Mouse (Mus musculus) intestine, embryonic 15.5 days (tissue): ENCODE measurements around the gene Exoc6b. TPM values are rescaled to one million over a fixed set of nuclear protein-coding genes. Genes with fewer than 3 reads are reported as not detected.
A peak's percentile ranks its signal among the peaks of the same experiment; 100 is the strongest.

Source experiments
- ATAC-seq: fragments of 200-750 bp; cut with Nextera tagmentation; 2 replicates; pipeline ENCODE4 v1.8.0; 2017; ENCODE audit warnings: moderate TSS enrichment, moderate library complexity
- H3K27ac ChIP-seq: fragments of 300-500 bp; sonication (generic); 2 replicates; pipeline ENCODE4 v1.5.1; 2015; ENCODE audit warnings: mild to moderate bottlenecking, inconsistent platforms
- H3K27me3 ChIP-seq: fragments of 300-500 bp; sonication (generic); replicated peaks from 2 replicates; pipeline ENCODE4 v1.6.1; 2015; ENCODE audit warnings: inconsistent platforms
- H3K36me3 ChIP-seq: fragments of 300-500 bp; sonication (generic); 2 replicates; pipeline ENCODE4 v1.6.1; 2015; ENCODE audit warnings: inconsistent platforms
- H3K4me1 ChIP-seq: fragments of 300-500 bp; sonication (generic); replicated peaks from 2 replicates; pipeline ENCODE4 v1.6.1; 2015; ENCODE audit warnings: inconsistent platforms
- H3K4me2 ChIP-seq: fragments of 300-500 bp; sonication (generic); replicated peaks from 2 replicates; pipeline ENCODE4 v1.6.1; 2015; ENCODE audit warnings: mild to moderate bottlenecking, inconsistent platforms
- H3K4me3 ChIP-seq: fragments of 300-500 bp; sonication (generic); replicated peaks from 2 replicates; pipeline ENCODE4 v1.5.1; 2015; ENCODE audit warnings: inconsistent platforms
- H3K9ac ChIP-seq: fragments of 300-500 bp; sonication (generic); 2 replicates; pipeline ENCODE4 v1.6.1; 2015; ENCODE audit warnings: inconsistent platforms
- H3K9me3 ChIP-seq: fragments of 300-500 bp; sonication (generic); 2 replicates; pipeline ENCODE4 v1.6.1; 2016; ENCODE audit warnings: inconsistent platforms
- WGBS: fragments of 180-500 bp; shearing (Covaris S2); methylation state at CpG from one replicate; pipeline ENCODE4 v1.1.7; 2015; 5-methylcytosine and 5-hydroxymethylcytosine counted together
- polyA plus RNA-seq: library from polyadenylated mRNA; unstranded; fragments of >200 nt; fragmentation: Nextera tagmentation; extraction: Ambion mirVana; gene quantifications from 2 replicates; pipeline ENCODE4 v1.2.1, GENCODE M21; 2015

Exoc6b gene
- polyA plus RNA-seq, 1 experiment from 2014 or later, result 19.5 TPM

DNA sequence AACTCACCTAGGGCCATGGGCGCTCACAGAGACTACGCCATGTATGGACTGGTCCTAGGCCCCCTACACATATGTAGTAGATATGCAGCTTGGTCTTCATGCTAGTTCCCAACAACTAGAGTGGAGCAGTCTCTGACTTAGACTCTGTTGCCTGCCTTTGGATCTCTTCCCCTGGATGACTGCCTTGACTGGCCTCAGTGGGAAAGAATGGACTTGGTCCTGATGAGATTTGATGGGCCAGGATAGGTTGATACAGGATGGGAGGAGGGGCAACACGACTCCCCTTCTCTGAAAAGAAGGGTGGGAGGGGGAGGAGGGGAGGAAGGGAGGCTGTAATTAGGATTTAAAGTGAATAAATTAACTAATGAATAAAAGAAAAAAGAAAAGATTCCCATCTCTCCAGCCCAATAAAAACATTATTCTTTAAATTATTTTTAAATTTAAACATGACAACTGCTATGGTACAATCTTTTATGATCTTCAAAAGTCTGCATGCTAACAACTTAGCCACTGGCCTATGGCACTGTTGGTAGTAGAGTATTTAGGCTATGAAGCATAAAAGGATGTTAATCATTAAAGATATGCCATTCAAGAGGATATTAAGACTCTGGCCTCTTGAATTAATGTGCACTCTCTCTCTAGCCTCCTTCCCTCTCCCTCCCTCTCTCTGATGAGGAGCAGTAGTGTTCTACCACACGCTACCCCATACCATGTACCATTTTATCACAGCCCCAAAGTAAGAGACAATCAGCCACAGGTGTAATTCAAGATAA is 170.1 kb downstream of the Exoc6b start:
- 83% methylated on average over 4 of the region's 4 CpGs for WGBS

DNA sequence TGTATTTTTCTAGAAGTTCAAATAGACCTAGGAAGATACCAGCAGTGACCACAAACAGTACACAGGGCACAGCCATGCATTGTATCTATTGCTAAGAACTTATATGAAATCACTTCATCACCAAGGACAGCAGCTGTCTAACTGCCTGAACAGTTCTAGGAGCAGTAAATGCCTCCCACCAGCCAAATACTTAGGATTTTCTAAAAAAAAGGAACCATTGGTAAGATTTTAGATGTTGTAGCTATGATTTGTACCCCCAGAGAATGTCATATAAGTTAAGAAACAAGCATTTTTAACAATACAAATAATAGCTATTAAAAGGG is 175.6 kb downstream of the Exoc6b start:
- H3K4me3 ChIP-seq, result no peak overlapping the region

More for the DNA sequence above, 170.1 kb downstream of the Exoc6b start:
- H3K4me1 ChIP-seq, result no peaks in the 10 kb centered on the region
- H3K36me3 ChIP-seq, result no peaks in the 10 kb centered on the region
- no peaks in the 10 kb centered on the region for H3K27me3 ChIP-seq
- H3K4me2 ChIP-seq, result no peak overlapping the region
- H3K4me3 ChIP-seq, result no peak overlapping the region
- H3K27ac ChIP-seq, result no peak overlapping the region
- no peak overlapping the region for H3K9ac ChIP-seq
- H3K9me3 ChIP-seq, result no peaks in the 10 kb centered on the region
- no peak for ATAC-seq

DNA sequence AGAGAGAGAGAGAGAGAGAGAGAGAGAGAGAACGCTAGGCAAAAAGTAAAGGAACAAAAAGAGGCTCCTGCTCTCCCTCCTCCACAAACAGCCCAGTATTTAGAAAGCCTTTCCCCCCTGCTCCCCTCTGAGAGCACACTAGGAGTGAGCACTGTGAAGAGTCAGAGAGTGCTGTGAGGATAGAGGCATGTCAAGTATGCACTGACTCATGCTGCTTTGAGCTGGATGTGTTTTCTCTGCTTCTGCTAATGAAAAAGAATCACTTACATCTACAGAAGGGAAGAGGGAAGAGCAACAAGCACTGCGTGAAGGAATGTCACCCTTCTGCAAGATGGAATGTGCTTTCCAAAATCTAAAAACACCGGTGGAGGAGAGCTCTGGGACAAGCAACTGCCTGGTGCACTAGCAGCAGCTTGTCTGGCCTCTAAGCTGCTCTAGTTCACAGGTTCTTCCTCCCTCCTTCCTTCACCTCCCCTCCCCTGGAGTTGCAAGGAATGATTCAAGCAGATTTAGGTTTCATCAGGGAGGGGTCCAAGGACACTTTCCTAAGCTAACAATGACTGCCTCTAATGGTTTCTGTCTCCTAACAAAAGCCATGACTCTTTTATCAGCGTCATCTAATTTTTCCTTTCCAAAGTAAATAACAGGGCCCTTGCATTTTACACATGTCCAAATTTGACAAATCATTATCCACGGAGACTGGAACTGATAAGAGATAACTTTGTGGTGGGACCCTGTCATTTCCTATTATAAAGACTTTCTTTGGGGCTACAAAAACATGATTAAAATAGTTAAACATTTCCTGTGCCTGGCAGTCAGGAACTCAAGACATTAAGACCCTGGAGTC is 176.2 kb downstream of the Exoc6b start:
- ATAC-seq, result peak; percentile 45; the same call in 1 of the 2 replicates
- no peaks in the 10 kb centered on the region for H3K36me3 ChIP-seq
- no peak overlapping the region for H3K9ac ChIP-seq
- H3K4me2 ChIP-seq, result no peak overlapping the region
- H3K27ac ChIP-seq, result no peak overlapping the region
- H3K27me3 ChIP-seq, result no peaks in the 10 kb centered on the region
- WGBS, result 12% methylated on average over 5 of the region's 5 CpGs
- H3K4me3 ChIP-seq, result no peak overlapping the region
- H3K4me1 ChIP-seq, result 0 out of 2 replicates have a peak, but pooled peaks cover 7% of the 10 kb centered on the region
- H3K9me3 ChIP-seq, result no peaks in the 10 kb centered on the region

More for the DNA sequence above, 175.6 kb downstream of the Exoc6b start:
- H3K27me3 ChIP-seq, result no peaks in the 10 kb centered on the region
- ATAC-seq, result no peak
- H3K27ac ChIP-seq, result no peak overlapping the region
- no peak overlapping the region for H3K4me2 ChIP-seq
- no peaks in the 10 kb centered on the region for H3K9me3 ChIP-seq
- H3K4me1 ChIP-seq, result 0 out of 2 replicates have a peak, but pooled peaks cover 7% of the 10 kb centered on the region
- no peaks in the 10 kb centered on the region for H3K36me3 ChIP-seq
- no peak overlapping the region for H3K9ac ChIP-seq

DNA sequence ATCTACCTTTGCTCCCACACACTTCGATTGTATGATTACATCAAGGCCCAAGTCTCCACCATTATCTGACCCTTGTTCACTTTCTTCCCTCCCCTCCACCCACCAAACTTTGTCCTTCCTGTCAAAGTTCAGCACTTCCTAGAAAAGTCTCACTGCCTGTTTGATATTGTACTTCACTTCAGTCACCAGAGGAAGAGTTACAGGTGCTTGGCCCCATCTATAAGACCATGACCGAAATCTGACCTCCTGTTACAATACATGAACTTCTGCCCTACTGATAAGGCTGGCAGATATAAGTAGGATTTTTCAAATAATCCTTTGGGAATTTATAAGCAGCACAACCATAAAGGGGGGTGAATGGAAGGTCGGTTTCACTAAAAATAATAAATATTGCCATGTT is 182.8 kb downstream of the Exoc6b start:
- Histone ChIP-seq H3K27ac (no peak overlapping the region), H3K4me2 (no peak overlapping the region), H3K9ac (no peak overlapping the region), H3K27me3 (no peaks in the 10 kb centered on the region), H3K9me3 (no peaks in the 10 kb centered on the region), H3K4me1 (0 out of 2 replicates have a peak, but pooled peaks cover 9% of the 10 kb centered on the region), H3K36me3 (no peaks in the 10 kb centered on the region), H3K4me3 (no peak overlapping the region)
- WGBS, result 20% methylated on average over 3 of the region's 3 CpGs
- ATAC-seq, result peak; percentile 89

DNA sequence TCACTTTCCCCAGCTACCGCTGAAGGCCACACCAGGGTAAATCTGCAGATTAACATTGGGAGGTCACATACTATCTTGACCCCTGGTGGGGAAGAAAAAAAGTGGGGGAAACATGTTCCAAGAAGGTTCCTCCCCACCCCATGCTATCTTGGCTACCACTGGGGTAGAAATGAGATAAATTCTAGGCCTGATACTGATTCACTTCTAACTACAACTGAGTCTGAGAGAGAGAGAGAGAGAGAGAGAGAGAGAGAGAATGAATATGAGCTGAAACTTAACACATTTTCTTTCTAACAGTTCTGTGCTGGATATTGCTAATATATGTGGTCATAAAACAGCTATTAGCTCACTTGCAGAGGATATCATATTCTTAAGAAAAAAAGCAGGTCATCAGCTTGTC is 184.2 kb downstream of the Exoc6b start:
- WGBS, result 61% methylated on average over 1 of the region's 1 CpGs
- 0 out of 2 replicates have a peak, but pooled peaks cover 9% of the 10 kb centered on the region for H3K4me1 ChIP-seq
- no peaks in the 10 kb centered on the region for H3K9me3 ChIP-seq
- H3K27me3 ChIP-seq, result no peaks in the 10 kb centered on the region
- H3K36me3 ChIP-seq, result no peaks in the 10 kb centered on the region
- no peak overlapping the region for H3K4me2 ChIP-seq
- H3K4me3 ChIP-seq, result no peak overlapping the region
- no peak overlapping the region for H3K9ac ChIP-seq
- H3K27ac ChIP-seq, result no peak overlapping the region
- no peak for ATAC-seq

DNA sequence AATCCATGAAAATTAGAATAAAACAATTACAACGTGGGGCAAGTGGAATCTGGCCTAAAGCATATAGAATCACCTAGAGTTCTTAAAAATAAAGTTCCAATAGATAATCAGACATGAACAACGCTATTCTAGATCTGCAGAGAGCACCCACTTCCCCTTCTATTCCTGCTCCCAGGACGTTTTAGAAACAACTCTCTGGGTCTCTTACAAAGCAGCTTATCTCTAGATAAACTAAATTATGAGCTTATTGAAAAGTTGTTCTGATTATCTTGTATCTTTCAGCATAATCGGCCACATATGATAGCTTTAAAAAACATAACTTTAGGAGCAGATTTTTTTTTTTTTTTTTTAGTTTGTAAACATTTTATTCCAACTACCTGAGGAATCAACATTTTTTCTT is 185.6 kb downstream of the Exoc6b start:
- Histone ChIP-seq H3K4me1 (0 out of 2 replicates have a peak, but pooled peaks cover 9% of the 10 kb centered on the region), H3K9ac (no peak overlapping the region), H3K4me3 (no peak overlapping the region), H3K36me3 (no peaks in the 10 kb centered on the region), H3K9me3 (no peaks in the 10 kb centered on the region), H3K4me2 (no peak overlapping the region), H3K27me3 (no peaks in the 10 kb centered on the region), H3K27ac (no peak overlapping the region)
- no peak for ATAC-seq
- WGBS, result 47% methylated on average over 4 of the region's 4 CpGs

DNA sequence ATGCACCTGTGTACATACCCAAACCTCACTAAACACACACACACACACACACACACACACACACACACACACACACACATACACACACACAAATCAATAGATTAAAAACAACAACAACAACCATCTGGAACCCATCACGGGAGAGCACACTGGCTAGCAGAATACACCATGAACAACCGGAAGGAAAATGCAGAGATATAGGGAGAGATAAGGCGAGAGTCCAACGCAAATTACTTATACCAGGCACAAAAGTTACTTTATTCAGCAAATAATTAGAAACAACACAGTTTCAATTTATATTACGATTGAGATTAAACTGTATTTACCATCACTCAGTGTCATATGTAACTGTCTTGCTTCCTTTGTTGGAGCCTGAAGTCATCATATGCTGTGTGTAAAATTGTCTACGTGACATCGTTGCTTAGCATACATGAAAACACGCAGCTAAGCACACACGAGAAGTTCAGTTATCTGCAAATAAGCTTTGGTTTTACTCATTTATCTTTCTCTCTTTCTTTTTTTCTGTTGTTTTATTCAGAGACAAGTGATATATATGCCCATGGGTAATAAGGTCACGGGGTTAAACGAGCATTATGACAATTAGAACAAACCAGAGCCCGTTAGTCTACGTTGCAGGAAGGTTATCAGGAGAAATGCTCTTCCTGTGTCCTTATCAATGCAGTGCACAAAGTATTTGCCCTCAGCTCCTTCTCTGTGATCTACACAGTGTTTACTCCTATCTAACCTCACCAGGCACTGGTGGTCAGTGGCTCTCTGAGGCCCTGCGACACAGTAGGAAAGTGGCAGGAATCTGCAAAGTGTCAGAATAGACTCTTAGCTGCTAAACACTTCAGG is 186.4 kb downstream of the Exoc6b start:
- H3K36me3 ChIP-seq, result no peaks in the 10 kb centered on the region
- 0 out of 2 replicates have a peak, but pooled peaks cover 6% of the 10 kb centered on the region for H3K4me1 ChIP-seq
- no peak overlapping the region for H3K4me3 ChIP-seq
- H3K9ac ChIP-seq, result no peak overlapping the region
- no peak overlapping the region for H3K4me2 ChIP-seq
- 41% methylated on average over 14 of the region's 14 CpGs for WGBS
- no peaks in the 10 kb centered on the region for H3K9me3 ChIP-seq
- no peaks in the 10 kb centered on the region for H3K27me3 ChIP-seq
- peak; percentile 7; the same call in 1 of the 2 replicates for ATAC-seq
- H3K27ac ChIP-seq, result no peak overlapping the region

DNA sequence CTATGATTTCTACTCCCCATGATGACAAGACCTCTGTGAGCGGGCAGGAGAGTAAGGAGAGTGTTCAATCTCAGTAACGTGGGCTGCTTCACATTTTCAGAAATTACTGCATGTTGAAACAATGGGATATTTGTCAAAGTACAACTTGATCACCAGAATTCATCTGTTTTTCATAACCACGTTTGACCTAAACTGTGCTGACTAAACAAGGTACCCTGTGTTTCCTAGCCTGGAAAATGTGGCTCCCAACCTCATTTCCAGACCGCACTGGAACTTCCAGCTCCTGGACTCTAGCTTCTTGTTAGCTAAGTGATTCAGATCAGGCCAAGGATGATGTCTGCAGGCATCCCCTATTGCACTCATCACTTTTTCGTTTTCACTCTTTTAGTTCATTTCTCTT is 193.4 kb downstream of the Exoc6b start:
- Histone ChIP-seq H3K4me3 (no peak overlapping the region), H3K36me3 (no peaks in the 10 kb centered on the region), H3K4me1 (no peaks in the 10 kb centered on the region), H3K4me2 (no peak overlapping the region), H3K27ac (no peak overlapping the region), H3K9me3 (no peaks in the 10 kb centered on the region), H3K27me3 (no peaks in the 10 kb centered on the region), H3K9ac (no peak overlapping the region)
- WGBS, result 76% methylated on average over 5 of the region's 5 CpGs
- ATAC-seq, result no peak

DNA sequence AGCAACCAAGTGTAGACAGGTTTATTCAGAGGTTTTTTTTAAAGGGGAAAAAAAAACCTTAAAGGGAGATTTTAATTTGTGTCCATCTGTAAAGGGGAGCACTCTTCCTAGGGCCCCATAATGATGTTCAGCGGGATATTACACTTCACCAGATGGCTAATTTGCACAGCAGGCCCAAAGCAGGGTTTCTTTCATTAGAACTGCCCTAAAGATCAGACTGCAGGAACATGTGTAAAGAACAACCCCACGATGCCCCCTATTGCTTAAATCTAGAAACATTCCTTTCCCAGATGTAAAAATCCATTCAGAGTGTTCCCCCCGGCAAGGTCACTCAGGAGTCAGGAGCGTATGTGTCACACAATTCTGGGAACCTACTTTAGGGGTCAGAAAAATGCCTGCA is 202.2 kb downstream of the Exoc6b start:
- no peaks in the 10 kb centered on the region for H3K36me3 ChIP-seq
- no peak for ATAC-seq

DNA sequence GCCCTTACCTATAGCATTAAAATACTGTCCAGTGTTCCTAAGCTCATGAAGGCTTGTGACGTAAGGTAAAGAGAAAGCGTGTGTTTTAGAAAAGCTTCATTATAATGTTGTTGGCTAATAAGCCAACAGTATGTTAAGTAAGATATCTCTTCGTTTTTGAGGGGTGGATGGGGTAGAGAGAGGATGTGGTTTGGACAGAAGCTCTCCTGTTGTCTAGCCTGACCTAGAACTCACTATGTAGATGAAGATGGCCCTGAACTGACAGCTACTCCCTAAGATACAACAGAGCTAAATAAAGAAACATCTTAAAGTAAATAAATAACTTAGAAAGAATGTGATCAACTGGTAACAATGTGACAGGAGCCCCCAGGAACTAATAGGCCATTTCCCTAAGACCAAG is 204.7 kb downstream of the Exoc6b start:
- Histone ChIP-seq H3K9ac (no peak overlapping the region), H3K4me1 (no peaks in the 10 kb centered on the region), H3K27ac (no peak overlapping the region), H3K27me3 (no peaks in the 10 kb centered on the region), H3K36me3 (no peaks in the 10 kb centered on the region), H3K4me3 (no peak overlapping the region), H3K4me2 (no peak overlapping the region), H3K9me3 (no peaks in the 10 kb centered on the region)
- no peak for ATAC-seq
- 87% methylated on average over 3 of the region's 3 CpGs for WGBS

More for the DNA sequence above, 202.2 kb downstream of the Exoc6b start:
- Histone ChIP-seq H3K9me3 (no peaks in the 10 kb centered on the region), H3K9ac (no peak overlapping the region), H3K4me2 (no peak overlapping the region), H3K27ac (no peak overlapping the region), H3K27me3 (no peaks in the 10 kb centered on the region), H3K4me1 (no peaks in the 10 kb centered on the region), H3K4me3 (no peak overlapping the region)
- 31% methylated on average over 4 of the region's 4 CpGs for WGBS

DNA sequence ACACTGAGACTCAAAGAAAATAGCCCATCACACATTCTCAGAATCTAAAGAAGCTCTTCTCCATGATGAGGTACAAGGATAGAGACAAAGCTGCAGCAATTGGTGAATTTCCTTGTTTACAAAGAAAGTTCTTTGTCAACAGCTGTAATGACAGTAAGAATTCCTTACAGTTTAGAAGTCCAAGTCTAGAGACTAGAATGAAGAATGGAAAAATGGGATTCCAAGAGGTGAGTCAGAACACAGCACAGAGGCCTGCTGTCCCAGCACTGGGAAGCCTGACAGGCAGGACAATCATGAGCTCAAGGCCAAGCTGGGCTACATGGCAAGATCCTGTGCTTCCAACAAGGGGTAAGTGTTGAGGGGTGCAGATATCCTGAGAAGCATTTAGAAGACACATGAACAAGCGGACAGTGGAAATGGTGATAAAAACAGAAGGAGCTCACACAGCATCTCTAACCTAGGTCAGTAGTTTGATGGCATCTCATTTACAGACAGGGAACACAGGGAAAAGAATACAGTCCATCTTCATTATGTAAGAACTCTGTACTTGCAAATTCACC is 205.4 kb downstream of the Exoc6b start:
- H3K4me2 ChIP-seq, result no peak overlapping the region
- no peaks in the 10 kb centered on the region for H3K27me3 ChIP-seq
- H3K4me3 ChIP-seq, result no peak overlapping the region
- H3K36me3 ChIP-seq, result no peaks in the 10 kb centered on the region
- ATAC-seq, result no peak
- no peaks in the 10 kb centered on the region for H3K4me1 ChIP-seq
- H3K9ac ChIP-seq, result no peak overlapping the region
- H3K9me3 ChIP-seq, result no peaks in the 10 kb centered on the region
- WGBS, result 97% methylated on average over 1 of the region's 1 CpGs
- H3K27ac ChIP-seq, result no peak overlapping the region

DNA sequence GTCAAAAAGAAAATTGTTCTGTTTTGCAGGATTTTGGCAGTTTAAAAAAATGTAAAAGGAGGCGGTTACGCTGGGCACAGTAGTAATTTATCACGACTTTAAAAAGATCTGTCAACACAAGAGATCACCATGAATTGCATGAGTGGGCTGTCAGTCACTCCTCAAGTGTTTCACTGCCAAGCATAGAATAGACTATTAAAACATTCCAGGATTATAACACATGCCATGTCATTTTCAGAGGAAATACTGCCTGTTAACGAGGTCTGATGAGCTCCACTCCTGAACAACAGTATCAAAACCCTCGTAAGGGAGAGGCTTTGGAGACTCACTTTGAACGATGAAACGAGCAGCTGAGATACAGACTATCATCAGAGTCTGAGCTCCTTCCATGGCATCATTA is 223.6 kb downstream of the Exoc6b start:
- Histone ChIP-seq H3K4me1 (no peaks in the 10 kb centered on the region), H3K4me3 (no peak overlapping the region), H3K9me3 (no peaks in the 10 kb centered on the region), H3K4me2 (no peak overlapping the region), H3K27ac (no peak overlapping the region), H3K9ac (no peak overlapping the region), H3K27me3 (no peaks in the 10 kb centered on the region), H3K36me3 (no peaks in the 10 kb centered on the region)
- no peak for ATAC-seq
- 79% methylated on average over 7 of the region's 7 CpGs for WGBS
